Mouse (Mus musculus): ENCODE data around the gene Myom3. TPM values are rescaled to one million over a fixed set of nuclear protein-coding genes. Genes with fewer than 3 reads are reported as not detected.
"Not testable (repeated sequence)": the region's sequence is repeated elsewhere in the genome, so short reads cannot be mapped to it uniquely, and the experiment has no call there.

Myom3 gene
- 1.1 and 1.3 TPM in 2 replicates for polyA plus RNA-seq (2016; fragmentation: Nextera tagmentation; extraction: Ambion mirVana)

- H3K4me1 ChIP-seq: no peaks in the 10 kb centered on the region
- WGBS: 51% methylated on average over 10 of the region's 10 CpGs
- no peak for ATAC-seq (ENCODE audit: insufficient number of reproducible peaks, insufficient read depth, low FRiP score, low TSS enrichment)
- H3K27me3 ChIP-seq: no peaks in the 10 kb centered on the region
- H3K9ac ChIP-seq: no peak within 1 kb of the TSS
- H3K4me3 ChIP-seq: no peak within 1 kb of the TSS
- no peak within 1 kb of the TSS for H3K27ac ChIP-seq
- 0 out of 2 replicates have a peak, but pooled peaks cover 5% of the 10 kb centered on the region for H3K9me3 ChIP-seq
- no peaks in the 10 kb centered on the region for H3K36me3 ChIP-seq
- no peak within 1 kb of the TSS for H3K4me2 ChIP-seq (replicated peaks)
Measured at GRCm38 (mm10) chr4:135759356-135759976, at the start of gene Myom3. TSS of gene Myom3 (plus strand) at chr4:135759715.

- Histone ChIP-seq H3K4me1 (no peaks in the 10 kb centered on the region), H3K36me3 (no peaks in the 10 kb centered on the region), H3K27ac (no peak overlapping the region), H3K27me3 (no peaks in the 10 kb centered on the region), H3K9me3 (no peaks in the 10 kb centered on the region), H3K4me3 (no peak overlapping the region), H3K4me2 (replicated peaks) (no peak overlapping the region), H3K9ac (no peak overlapping the region)
- WGBS: 82% methylated on average over 3 of the region's 3 CpGs
- no peak for ATAC-seq (ENCODE audit: insufficient number of reproducible peaks, insufficient read depth, low FRiP score, low TSS enrichment)
Measured at GRCm38 (mm10) chr4:135710392-135710791, 49.1 kb upstream of the Myom3 start.

GRCm38 (mm10) chr4:135714776-135715175 lies 44.7 kb upstream of the Myom3 start:
- Histone ChIP-seq H3K36me3 (no peaks in the 10 kb centered on the region), H3K9me3 (no peaks in the 10 kb centered on the region), H3K4me3 (no peak overlapping the region), H3K4me2 (replicated peaks) (no peak overlapping the region), H3K4me1 (no peaks in the 10 kb centered on the region), H3K27ac (no peak overlapping the region), H3K9ac (no peak overlapping the region), H3K27me3 (no peaks in the 10 kb centered on the region)
- WGBS: 85% methylated on average over 8 of the region's 8 CpGs
- ATAC-seq (ENCODE audit: insufficient number of reproducible peaks, insufficient read depth, low FRiP score, low TSS enrichment): no peak

GRCm38 (mm10) chr4:135716438-135716837 lies 43.1 kb upstream of the Myom3 start:
- WGBS: 96% methylated on average over 11 of the region's 11 CpGs
- not testable (repeated sequence) for H3K36me3 ChIP-seq; H3K27ac ChIP-seq; H3K9me3 ChIP-seq; H3K27me3 ChIP-seq; H3K4me3 ChIP-seq; H3K9ac ChIP-seq; H3K4me2 ChIP-seq (replicated peaks); H3K4me1 ChIP-seq; ATAC-seq (ENCODE audit: insufficient number of reproducible peaks, insufficient read depth, low FRiP score, low TSS enrichment)

- H3K27ac ChIP-seq: no peak overlapping the region
- ATAC-seq (ENCODE audit: insufficient number of reproducible peaks, insufficient read depth, low FRiP score, low TSS enrichment): no peak
- H3K27me3 ChIP-seq: no peaks in the 10 kb centered on the region
- H3K4me2 ChIP-seq (replicated peaks): no peak overlapping the region
- no peak overlapping the region for H3K9ac ChIP-seq
- H3K9me3 ChIP-seq: peaks cover 10% of the 10 kb centered on the region; the same call in 1 of the 2 replicates
- 76% methylated on average over 17 of the region's 17 CpGs for WGBS
- H3K36me3 ChIP-seq: no peaks in the 10 kb centered on the region
- no peaks in the 10 kb centered on the region for H3K4me1 ChIP-seq
- H3K4me3 ChIP-seq: no peak overlapping the region
Measured at GRCm38 (mm10) chr4:135722540-135723290, 36.8 kb upstream of the Myom3 start.

- H3K9ac ChIP-seq: no peak overlapping the region
- H3K4me3 ChIP-seq: no peak overlapping the region
- no peaks in the 10 kb centered on the region for H3K27me3 ChIP-seq
- H3K36me3 ChIP-seq: no peaks in the 10 kb centered on the region
- H3K9me3 ChIP-seq: peaks cover 6% of the 10 kb centered on the region; the same call in 1 of the 2 replicates
- no peak overlapping the region for H3K4me2 ChIP-seq (replicated peaks)
- no peaks in the 10 kb centered on the region for H3K4me1 ChIP-seq
- WGBS: 68% methylated on average over 11 of the region's 11 CpGs
- H3K27ac ChIP-seq: no peak overlapping the region
- no peak for ATAC-seq (ENCODE audit: insufficient number of reproducible peaks, insufficient read depth, low FRiP score, low TSS enrichment)
Measured at GRCm38 (mm10) chr4:135726416-135726815, 33.1 kb upstream of the Myom3 start.

GRCm38 (mm10) chr4:135727817-135728216 lies 31.7 kb upstream of the Myom3 start, which contains the start of gene Il22ra1:
TSS of gene Il22ra1 (plus strand) at chr4:135728172.
- Histone ChIP-seq H3K4me1 (no peaks in the 10 kb centered on the region), H3K9me3 (peaks cover 2% of the 10 kb centered on the region; the same call in 1 of the 2 replicates), H3K36me3 (no peaks in the 10 kb centered on the region), H3K9ac (no peak within 1 kb of the TSS), H3K4me2 (replicated peaks) (no peak within 1 kb of the TSS), H3K4me3 (no peak within 1 kb of the TSS), H3K27ac (no peak within 1 kb of the TSS), H3K27me3 (no peaks in the 10 kb centered on the region)
- ATAC-seq (ENCODE audit: insufficient number of reproducible peaks, insufficient read depth, low FRiP score, low TSS enrichment): no peak
- 52% methylated on average over 14 of the region's 14 CpGs for WGBS

GRCm38 (mm10) chr4:135730204-135730603 lies 29.3 kb upstream of the Myom3 start:
- H3K4me3 ChIP-seq: no peak overlapping the region
- no peaks in the 10 kb centered on the region for H3K27me3 ChIP-seq
- no peak overlapping the region for H3K4me2 ChIP-seq (replicated peaks)
- peaks cover 4% of the 10 kb centered on the region; the same call in 1 of the 2 replicates for H3K9me3 ChIP-seq
- H3K27ac ChIP-seq: no peak overlapping the region
- H3K36me3 ChIP-seq: no peaks in the 10 kb centered on the region
- ATAC-seq (ENCODE audit: insufficient number of reproducible peaks, insufficient read depth, low FRiP score, low TSS enrichment): no peak
- no peak overlapping the region for H3K9ac ChIP-seq
- no peaks in the 10 kb centered on the region for H3K4me1 ChIP-seq
- 69% methylated on average over 9 of the region's 9 CpGs for WGBS

- Histone ChIP-seq H3K4me1 (no peaks in the 10 kb centered on the region), H3K4me3 (no peak overlapping the region), H3K9me3 (peaks cover 5% of the 10 kb centered on the region; the same call in 1 of the 2 replicates), H3K36me3 (no peaks in the 10 kb centered on the region), H3K4me2 (replicated peaks) (no peak overlapping the region), H3K9ac (no peak overlapping the region), H3K27ac (no peak overlapping the region), H3K27me3 (no peaks in the 10 kb centered on the region)
- no peak for ATAC-seq (ENCODE audit: insufficient number of reproducible peaks, insufficient read depth, low FRiP score, low TSS enrichment)
- 69% methylated on average over 8 of the region's 8 CpGs for WGBS
Measured at GRCm38 (mm10) chr4:135730951-135731350, 28.6 kb upstream of the Myom3 start.

GRCm38 (mm10) chr4:135733901-135734300 lies 25.6 kb upstream of the Myom3 start:
- H3K9ac ChIP-seq: no peak overlapping the region
- WGBS: 93% methylated on average over 14 of the region's 14 CpGs
- H3K9me3 ChIP-seq: peaks cover 5% of the 10 kb centered on the region; the same call in 1 of the 2 replicates
- no peak for ATAC-seq (ENCODE audit: insufficient number of reproducible peaks, insufficient read depth, low FRiP score, low TSS enrichment)
- no peak overlapping the region for H3K27ac ChIP-seq
- no peaks in the 10 kb centered on the region for H3K4me1 ChIP-seq
- H3K4me3 ChIP-seq: no peak overlapping the region
- no peak overlapping the region for H3K4me2 ChIP-seq (replicated peaks)
- H3K27me3 ChIP-seq: no peaks in the 10 kb centered on the region
- H3K36me3 ChIP-seq: no peaks in the 10 kb centered on the region

GRCm38 (mm10) chr4:135736903-135737302 lies 22.6 kb upstream of the Myom3 start:
- ATAC-seq (ENCODE audit: insufficient number of reproducible peaks, insufficient read depth, low FRiP score, low TSS enrichment): no peak
- H3K4me1 ChIP-seq: no peaks in the 10 kb centered on the region
- peaks cover 5% of the 10 kb centered on the region; the same call in 1 of the 2 replicates for H3K9me3 ChIP-seq
- H3K4me3 ChIP-seq: no peak overlapping the region
- H3K27me3 ChIP-seq: no peaks in the 10 kb centered on the region
- H3K27ac ChIP-seq: no peak overlapping the region
- H3K9ac ChIP-seq: no peak overlapping the region
- WGBS: 72% methylated on average over 3 of the region's 3 CpGs
- H3K36me3 ChIP-seq: no peaks in the 10 kb centered on the region
- no peak overlapping the region for H3K4me2 ChIP-seq (replicated peaks)

GRCm38 (mm10) chr4:135738237-135738636 lies 21.3 kb upstream of the Myom3 start:
- 63% methylated on average over 5 of the region's 5 CpGs for WGBS
- no peaks in the 10 kb centered on the region for H3K27me3 ChIP-seq
- no peaks in the 10 kb centered on the region for H3K36me3 ChIP-seq
- H3K9me3 ChIP-seq: peaks cover 5% of the 10 kb centered on the region; the same call in 1 of the 2 replicates
- ATAC-seq (ENCODE audit: insufficient number of reproducible peaks, insufficient read depth, low FRiP score, low TSS enrichment): no peak
- H3K9ac ChIP-seq: no peak overlapping the region
- H3K4me3 ChIP-seq: no peak overlapping the region
- no peak overlapping the region for H3K4me2 ChIP-seq (replicated peaks)
- H3K4me1 ChIP-seq: 0 out of 2 replicates have a peak, but pooled peaks cover under 1% of the 10 kb centered on the region
- no peak overlapping the region for H3K27ac ChIP-seq

Measured in embryonic facial prominence, embryonic 12.5 days (tissue).